Mouse (Mus musculus): Measurements from ENCODE around the gene Sdhaf2. TPM values are rescaled to one million over a fixed set of nuclear protein-coding genes. Genes with fewer than 3 reads are reported as not detected.

Sdhaf2 gene
- total RNA-seq (2023) = 10 to 100 TPM; 34.9 to 36.2 TPM

GRCm38 (mm10) chr19:10525910-10526309 is at the start of gene Sdhaf2:
Gene Sdhaf2 (minus strand): TSS chr19:10526142.

GRCm38 (mm10) chr19:10555624-10556510 is 29.9 kb upstream of the Sdhaf2 start, which contains the start of gene Tmem216:
Gene Tmem216 (minus strand): TSS chr19:10556238.

GRCm38 (mm10) chr19:10525106-10525901 is 638 bp downstream of the Sdhaf2 start, which contains the start of gene Cpsf7:
Gene Cpsf7 (plus strand): TSS chr19:10525266.

GRCm38 (mm10) chr19:10482703-10483102 is 43.2 kb downstream of the Sdhaf2 start, which contains the start of gene Ppp1r32:
Gene Ppp1r32 (minus strand): TSS chr19:10482928.

GRCm38 (mm10) chr19:10456752-10457483 is 69.0 kb downstream of the Sdhaf2 start, which contains the start of gene Lrrc10b:
Gene Lrrc10b (minus strand): TSS chr19:10457473.

Other genes with a start within 250 kb of the Sdhaf2 start
- under 1 TPM; 0.11 to 0.57 TPM for gene Dagla, start 221.3 kb downstream of the Sdhaf2 start, total RNA-seq (2023)
- gene Syt7, start 137.1 kb downstream of the Sdhaf2 start, total RNA-seq (2023) = not detected
- under 1 TPM in 1 of 2 experiments, not detected in 1; 0.18 TPM for gene Lrrc10b, start 68.7 kb downstream of the Sdhaf2 start, total RNA-seq (2023)
- 1 to 10 TPM; 1.8 to 2.2 TPM for gene Ppp1r32, start 43.2 kb downstream of the Sdhaf2 start, total RNA-seq (2023)
- gene Cpsf7, start 876 bp downstream of the Sdhaf2 start, total RNA-seq (2023) = 10 to 100 TPM; 82.7 to 84.5 TPM
- 10 to 100 TPM; 44.7 to 52.4 TPM for gene Tmem216, start 30.1 kb upstream of the Sdhaf2 start, total RNA-seq (2023)
- gene Cyb561a3, start 51.0 kb upstream of the Sdhaf2 start, total RNA-seq (2023) = 10 to 100 TPM; 43.3 to 48.3 TPM
- 1 to 10 TPM; 6.2 to 7.5 TPM for gene Tmem138, start 51.2 kb upstream of the Sdhaf2 start, total RNA-seq (2023)
- gene Ddb1, start 79.2 kb upstream of the Sdhaf2 start, total RNA-seq (2023) = 100 to 1,000 TPM in 1 of 2 experiments, 10 to 100 TPM in 1; 92.4 to 102 TPM
- 1 to 10 TPM; 5.5 to 7.6 TPM for gene Tkfc, start 79.5 kb upstream of the Sdhaf2 start, total RNA-seq (2023)
- under 1 TPM in 1 of 2 experiments, not detected in 1; 0.80 TPM for gene Vwce, start 108.1 kb upstream of the Sdhaf2 start, total RNA-seq (2023)
- gene Pga5, start 151.9 kb upstream of the Sdhaf2 start, total RNA-seq (2023) = not detected
- gene Vps37c, start 162.6 kb upstream of the Sdhaf2 start, total RNA-seq (2023) = 10 to 100 TPM; 48.8 to 52.9 TPM
- gene Cd5, start 212.9 kb upstream of the Sdhaf2 start, total RNA-seq (2023) = under 1 TPM in 1 of 2 experiments, not detected in 1; 0.20 TPM